Mouse (Mus musculus): ENCODE measurements around the gene Cbs.

GRCm38 (mm10) chr17:31658136-31658467, 21.1 kb upstream of the Cbs start:
- no peak for TF ChIP-seq CTCF (IDR thresholded peaks at IDR 0.05; ENCODE audit: low read depth, low read length)
- TF ChIP-seq GATA1 (IDR thresholded peaks at IDR 0.05; ENCODE audit: borderline replicate concordance, low read length), result no peak
- no peak for TF ChIP-seq POLR2AphosphoS5 (IDR thresholded peaks at IDR 0.05; ENCODE audit: insufficient replicate concordance, low read depth, low read length)
